Mouse (Mus musculus): ENCODE measurements around the gene Il34. TPM values are rescaled to one million over a fixed set of nuclear protein-coding genes. Genes with fewer than 3 reads are reported as not detected.
A peak's percentile ranks its signal among the peaks of the same experiment; 100 is the strongest.

Gene Il34
- 2.7 and 2.8 TPM in 2 replicates for polyA plus RNA-seq (2015; fragmentation: Nextera tagmentation; extraction: Ambion mirVana)

- Histone ChIP-seq H3K9ac (no peak within 1 kb of the TSS), H3K4me1 (replicated peaks) (no peaks in the 10 kb centered on the region), H3K4me3 (no peak within 1 kb of the TSS), H3K9me3 (no peaks in the 10 kb centered on the region), H3K27ac (no peak within 1 kb of the TSS), H3K36me3 (peaks cover 24% of the 10 kb centered on the region), H3K4me2 (no peak within 1 kb of the TSS), H3K27me3 (no peaks in the 10 kb centered on the region)
- 48% methylated on average over 12 of the region's 12 CpGs for WGBS
- ATAC-seq (ENCODE audit: low FRiP score) = no peak
Observed at GRCm38 (mm10) chr8:110805669-110806068, at the start of gene Il34. Gene Il34, minus strand, starts transcription at chr8:110805924.

GRCm38 (mm10) chr8:110851186-110851585 is 45.5 kb upstream of the Il34 start:
- WGBS = 95% methylated on average over 10 of the region's 10 CpGs
- Histone ChIP-seq H3K27ac (no peak overlapping the region), H3K4me1 (replicated peaks) (peaks cover 10% of the 10 kb centered on the region), H3K9ac (no peak overlapping the region), H3K36me3 (peaks cover 66% of the 10 kb centered on the region), H3K4me2 (no peak overlapping the region), H3K9me3 (no peaks in the 10 kb centered on the region), H3K27me3 (no peaks in the 10 kb centered on the region), H3K4me3 (no peak overlapping the region)
- ATAC-seq (ENCODE audit: low FRiP score) = no peak

DNA sequence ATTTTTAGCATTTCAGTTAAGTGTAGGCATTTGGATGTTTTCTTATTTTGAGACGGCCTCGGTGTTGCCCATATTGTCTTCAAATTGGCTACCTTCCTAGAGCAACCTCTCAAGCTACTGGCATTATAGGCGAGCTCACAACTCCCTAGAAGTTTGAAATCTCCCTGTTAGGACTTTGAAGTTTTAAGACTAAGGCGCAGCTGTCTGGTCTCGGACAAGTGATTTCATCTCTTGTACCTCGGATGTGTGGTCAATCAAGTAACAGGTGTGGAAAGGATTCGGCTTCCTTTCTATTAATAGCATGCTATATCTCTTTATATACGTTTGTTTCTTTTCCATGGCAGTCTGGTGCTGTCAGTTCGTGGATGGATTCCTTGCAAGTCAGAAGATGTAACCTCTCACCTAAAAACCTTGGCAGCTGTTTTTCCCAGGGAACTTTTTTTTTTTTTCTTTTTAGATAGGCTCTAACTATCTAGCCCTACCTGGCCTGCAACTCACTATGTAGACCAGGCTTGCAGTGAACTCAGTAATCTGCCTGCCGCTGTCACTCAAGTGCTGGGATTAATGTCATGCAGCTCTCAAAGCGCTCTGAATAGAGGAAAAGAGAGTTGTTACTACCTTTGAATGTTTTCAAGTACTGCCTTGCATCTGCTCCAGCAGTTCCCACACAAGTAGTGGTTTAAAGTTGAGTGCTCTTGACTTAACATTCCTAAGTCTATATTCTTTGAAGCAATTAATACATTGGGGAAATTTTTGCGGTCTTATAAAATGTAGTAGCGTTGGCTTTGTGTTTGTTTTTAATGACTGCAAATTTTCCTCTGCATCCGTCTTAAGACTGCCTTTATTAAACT is 42.1 kb upstream of the Il34 start:
- Histone ChIP-seq H3K9me3 (no peaks in the 10 kb centered on the region), H3K4me1 (replicated peaks) (peaks cover 28% of the 10 kb centered on the region), H3K4me2 (peak overlapping the region; percentile 83), H3K9ac (peak overlapping the region; percentile 97), H3K27me3 (no peaks in the 10 kb centered on the region), H3K4me3 (peak overlapping the region; percentile 93), H3K36me3 (peaks cover 48% of the 10 kb centered on the region), H3K27ac (no peak overlapping the region)
- 65% methylated on average over 14 of the region's 14 CpGs for WGBS
- ATAC-seq (ENCODE audit: low FRiP score) = no peak

DNA sequence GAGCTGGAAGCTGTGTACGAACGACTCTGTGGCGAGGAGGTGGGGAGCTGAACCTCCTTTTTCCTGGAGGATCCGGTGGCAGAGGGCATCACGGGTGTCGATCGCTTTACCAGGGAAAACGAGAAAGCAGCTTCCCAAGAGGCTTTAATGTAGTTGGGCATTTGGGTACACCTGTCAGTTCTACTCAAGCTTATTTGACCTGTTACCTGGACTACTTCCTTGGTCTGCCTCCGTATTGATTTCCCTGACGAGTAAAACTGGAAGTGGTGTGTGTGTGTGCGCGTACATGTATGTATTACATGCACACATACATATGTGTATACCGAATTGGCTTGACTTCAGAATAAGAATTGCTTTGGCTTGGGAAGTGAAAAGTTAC is 41.4 kb upstream of the Il34 start:
- Histone ChIP-seq H3K4me3 (peak overlapping the region; percentile 93), H3K9me3 (no peaks in the 10 kb centered on the region), H3K27me3 (no peaks in the 10 kb centered on the region), H3K9ac (peak overlapping the region; percentile 97), H3K36me3 (peaks cover 48% of the 10 kb centered on the region), H3K4me2 (peak overlapping the region; percentile 83), H3K4me1 (replicated peaks) (peaks cover 28% of the 10 kb centered on the region), H3K27ac (peak overlapping the region; percentile 90)
- ATAC-seq (ENCODE audit: low FRiP score) = peak; percentile 43; the same call in 1 of the 2 replicates
- WGBS = 2% methylated on average over 13 of the region's 13 CpGs

GRCm38 (mm10) chr8:110846405-110847170 is 40.9 kb upstream of the Il34 start, which contains the start of the genes Cog4 and Sf3b3:
Gene Cog4, plus strand, starts transcription at chr8:110846600.
Gene Sf3b3, minus strand, starts transcription at chr8:110846787.
- under 1% methylated on average over 53 of the region's 53 CpGs for WGBS
- Histone ChIP-seq H3K4me3 (peak within 1 kb of the TSS; percentile 93), H3K27ac (peak within 1 kb of the TSS; percentile 90), H3K4me1 (replicated peaks) (peaks cover 28% of the 10 kb centered on the region), H3K4me2 (peak within 1 kb of the TSS; percentile 83), H3K27me3 (no peaks in the 10 kb centered on the region), H3K36me3 (peaks cover 46% of the 10 kb centered on the region), H3K9me3 (no peaks in the 10 kb centered on the region), H3K9ac (peak within 1 kb of the TSS; percentile 97)
- ATAC-seq (ENCODE audit: low FRiP score) = peak; percentile 88

- no peaks in the 10 kb centered on the region for H3K9me3 ChIP-seq
- H3K4me3 ChIP-seq = peak overlapping the region; percentile 93
- H3K27me3 ChIP-seq = no peaks in the 10 kb centered on the region
- WGBS = 14% methylated on average over 17 of the region's 17 CpGs
- peak overlapping the region; percentile 97 for H3K9ac ChIP-seq
- ATAC-seq (ENCODE audit: low FRiP score) = no peak
- peak overlapping the region; percentile 90 for H3K27ac ChIP-seq
- H3K4me1 ChIP-seq (replicated peaks) = peaks cover 28% of the 10 kb centered on the region
- H3K4me2 ChIP-seq = peak overlapping the region; percentile 83
- H3K36me3 ChIP-seq = peaks cover 46% of the 10 kb centered on the region
Observed at GRCm38 (mm10) chr8:110845821-110846404, 40.2 kb upstream of the Il34 start.

DNA sequence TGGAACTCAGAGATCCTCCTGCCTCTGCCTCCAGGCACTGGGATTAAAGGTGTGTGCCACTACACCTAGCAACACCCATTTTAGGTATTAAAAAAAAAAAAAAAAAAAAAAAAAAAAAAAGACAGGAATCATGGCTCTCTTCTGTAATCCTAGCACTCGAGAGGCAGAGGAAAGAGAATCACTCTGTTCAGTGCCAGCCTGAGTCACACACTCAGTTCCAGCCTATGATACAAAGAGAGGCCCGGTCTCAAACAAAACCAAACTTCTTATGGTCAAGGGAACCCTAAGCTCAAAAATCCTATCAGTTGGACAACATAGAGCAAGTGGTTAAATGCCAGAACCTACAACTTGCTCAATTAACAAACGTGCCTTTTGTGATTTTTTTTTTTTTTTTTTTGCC is 39.2 kb upstream of the Il34 start:
- Histone ChIP-seq H3K4me2 (peak overlapping the region; percentile 83), H3K4me1 (replicated peaks) (peaks cover 28% of the 10 kb centered on the region), H3K27ac (no peak overlapping the region), H3K36me3 (peaks cover 46% of the 10 kb centered on the region), H3K27me3 (no peaks in the 10 kb centered on the region), H3K9ac (no peak overlapping the region), H3K4me3 (peak overlapping the region; percentile 93; the same call in 1 of the 2 replicates), H3K9me3 (no peaks in the 10 kb centered on the region)
- 83% methylated on average over 3 of the region's 3 CpGs for WGBS
- no peak for ATAC-seq (ENCODE audit: low FRiP score)

DNA sequence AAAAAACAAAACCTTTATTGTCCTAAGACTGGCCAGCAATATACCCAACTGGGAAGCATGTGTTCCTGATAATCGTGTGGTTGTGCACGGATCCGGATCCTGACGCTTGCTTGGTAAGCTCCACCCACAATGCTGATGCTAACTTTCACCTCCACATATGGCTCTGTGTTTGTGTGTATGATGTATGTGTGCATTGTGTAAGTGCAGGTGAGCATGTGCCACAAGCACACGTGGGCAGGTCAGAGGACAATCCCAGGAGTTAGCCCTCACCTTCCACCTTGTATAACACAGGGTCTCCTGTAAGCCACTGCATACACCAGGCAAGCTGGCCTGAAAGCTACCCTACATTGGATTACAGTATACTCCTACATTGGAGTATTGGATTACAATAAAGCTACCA is 37.5 kb upstream of the Il34 start:
- no peak overlapping the region for H3K27ac ChIP-seq

DNA sequence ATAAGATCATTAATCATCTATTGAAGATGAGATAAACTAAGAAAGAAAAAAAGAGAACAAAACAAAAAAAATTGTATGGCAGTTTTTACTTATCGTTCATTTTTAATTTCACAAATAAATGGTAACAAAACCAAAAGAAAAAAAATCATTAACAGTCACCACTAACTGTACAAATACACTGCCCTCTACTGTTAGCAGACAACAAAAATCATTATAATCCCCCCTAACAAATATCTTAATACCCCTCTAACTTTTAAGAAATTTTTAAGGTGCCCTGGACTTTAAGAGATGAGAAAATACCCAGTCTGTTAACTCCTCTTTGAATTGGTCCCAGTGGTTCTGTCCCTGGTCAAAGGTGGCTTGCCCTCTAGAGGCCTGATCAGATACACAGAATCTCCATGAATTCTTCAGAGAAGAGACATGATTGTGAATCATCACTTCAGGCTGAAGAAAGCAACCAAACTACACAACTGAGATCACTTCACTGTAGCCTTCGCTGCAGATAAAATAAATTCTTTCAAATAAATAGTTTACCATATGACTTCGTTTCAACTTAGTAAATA is 36.4 kb upstream of the Il34 start:
- H3K36me3 ChIP-seq = peaks cover 71% of the 10 kb centered on the region
- no peak for ATAC-seq (ENCODE audit: low FRiP score)
- no peak overlapping the region for H3K9ac ChIP-seq
- H3K27ac ChIP-seq = no peak overlapping the region
- peaks cover 18% of the 10 kb centered on the region for H3K4me1 ChIP-seq (replicated peaks)
- no peaks in the 10 kb centered on the region for H3K27me3 ChIP-seq
- no peaks in the 10 kb centered on the region for H3K9me3 ChIP-seq
- H3K4me3 ChIP-seq = no peak overlapping the region
- H3K4me2 ChIP-seq = no peak overlapping the region
- 95% methylated on average over 3 of the region's 3 CpGs for WGBS

More for the DNA sequence above, 37.5 kb upstream of the Il34 start:
- H3K27me3 ChIP-seq = no peaks in the 10 kb centered on the region
- H3K4me1 ChIP-seq (replicated peaks) = peaks cover 27% of the 10 kb centered on the region
- no peak overlapping the region for H3K4me3 ChIP-seq
- H3K9me3 ChIP-seq = no peaks in the 10 kb centered on the region
- WGBS = 88% methylated on average over 5 of the region's 5 CpGs
- no peak overlapping the region for H3K4me2 ChIP-seq
- H3K36me3 ChIP-seq = peaks cover 60% of the 10 kb centered on the region
- H3K9ac ChIP-seq = no peak overlapping the region
- ATAC-seq (ENCODE audit: low FRiP score) = no peak

GRCm38 (mm10) chr8:110831956-110832355 is 26.2 kb upstream of the Il34 start:
- WGBS = 88% methylated on average over 3 of the region's 3 CpGs
- Histone ChIP-seq H3K36me3 (peaks cover 93% of the 10 kb centered on the region), H3K27me3 (no peaks in the 10 kb centered on the region), H3K4me1 (replicated peaks) (no peaks in the 10 kb centered on the region), H3K9ac (no peak overlapping the region), H3K9me3 (no peaks in the 10 kb centered on the region), H3K4me2 (no peak overlapping the region), H3K27ac (no peak overlapping the region), H3K4me3 (no peak overlapping the region)
- ATAC-seq (ENCODE audit: low FRiP score) = no peak

DNA sequence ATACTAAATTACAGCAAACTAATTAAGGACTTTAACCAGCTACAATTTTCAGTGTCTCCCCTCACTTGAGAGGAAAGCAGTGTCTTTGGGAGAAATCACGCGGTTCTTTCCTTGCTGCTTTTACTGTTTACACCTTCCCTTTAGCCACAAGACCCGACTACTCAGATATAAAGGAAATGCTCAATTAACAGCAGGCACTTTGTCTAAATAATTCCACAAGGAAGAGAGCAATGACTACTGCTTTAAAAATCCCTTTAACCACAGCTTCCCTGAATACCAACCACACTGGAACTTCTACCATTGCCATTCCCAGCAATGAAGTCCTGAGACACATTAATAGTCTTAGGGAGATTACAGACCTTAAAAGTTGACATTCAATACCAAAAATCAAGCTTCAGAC is 22.8 kb upstream of the Il34 start:
- WGBS = 91% methylated on average over 3 of the region's 3 CpGs
- no peak overlapping the region for H3K9ac ChIP-seq
- H3K4me1 ChIP-seq (replicated peaks) = no peaks in the 10 kb centered on the region
- H3K36me3 ChIP-seq = peaks cover 92% of the 10 kb centered on the region
- no peak overlapping the region for H3K27ac ChIP-seq
- no peak overlapping the region for H3K4me2 ChIP-seq
- no peak for ATAC-seq (ENCODE audit: low FRiP score)
- H3K27me3 ChIP-seq = no peaks in the 10 kb centered on the region
- no peaks in the 10 kb centered on the region for H3K9me3 ChIP-seq
- no peak overlapping the region for H3K4me3 ChIP-seq

GRCm38 (mm10) chr8:110824861-110825260 is 19.1 kb upstream of the Il34 start:
- Histone ChIP-seq H3K4me3 (no peak overlapping the region), H3K9ac (no peak overlapping the region), H3K9me3 (no peaks in the 10 kb centered on the region), H3K27ac (no peak overlapping the region), H3K4me1 (replicated peaks) (no peaks in the 10 kb centered on the region), H3K4me2 (no peak overlapping the region), H3K27me3 (no peaks in the 10 kb centered on the region), H3K36me3 (peaks cover 95% of the 10 kb centered on the region)
- 93% methylated on average over 1 of the region's 1 CpGs for WGBS
- no peak for ATAC-seq (ENCODE audit: low FRiP score)

All from hindbrain, embryonic 13.5 days (tissue).